Mouse (Mus musculus): Measurements from ENCODE around the gene Fhl3.
"Not testable (repeated sequence)": the region's sequence is repeated elsewhere in the genome, so short reads cannot be mapped to it uniquely, and the experiment has no call there.

Gene Fhl3

GRCm38 (mm10) chr4:124710776-124711291 lies 10.3 kb downstream of the Fhl3 start:
- no peak for DNase-seq

GRCm38 (mm10) chr4:124712618-124713017 lies 12.1 kb downstream of the Fhl3 start:
- DNase-seq = no peak

GRCm38 (mm10) chr4:124713850-124714249 lies 13.3 kb downstream of the Fhl3 start:
- DNase-seq = not testable (repeated sequence)

GRCm38 (mm10) chr4:124714545-124715481 lies 14.3 kb downstream of the Fhl3 start, which contains the start of gene Sf3a3:
TSS of gene Sf3a3 (plus strand) at chr4:124714776.
- peak; percentile 90 for DNase-seq

- no peak for DNase-seq
These were observed 18.6 kb downstream of the Fhl3 start for GRCm38 (mm10) chr4:124719101-124719500.

- DNase-seq = no peak
These were observed 25.6 kb downstream of the Fhl3 start for GRCm38 (mm10) chr4:124726121-124726520.

- DNase-seq = no peak
These were observed 36.5 kb downstream of the Fhl3 start for GRCm38 (mm10) chr4:124736952-124737351.

- DNase-seq = no peak
These were observed 37.0 kb downstream of the Fhl3 start for GRCm38 (mm10) chr4:124737486-124737885.

- DNase-seq = no peak
These were observed 37.5 kb downstream of the Fhl3 start for GRCm38 (mm10) chr4:124738013-124738412.

GRCm38 (mm10) chr4:124738783-124739182 lies 38.3 kb downstream of the Fhl3 start:
- DNase-seq = no peak

GRCm38 (mm10) chr4:124741376-124742343 lies 41.2 kb downstream of the Fhl3 start, which contains the start of gene Inpp5b:
TSS of gene Inpp5b (plus strand) at chr4:124741850.
- peak; percentile 75 for DNase-seq

GRCm38 (mm10) chr4:124742839-124743238 lies 42.3 kb downstream of the Fhl3 start:
- DNase-seq = no peak

GRCm38 (mm10) chr4:124746577-124746976 lies 46.1 kb downstream of the Fhl3 start:
- no peak for DNase-seq

GRCm38 (mm10) chr4:124747851-124748250 lies 47.4 kb downstream of the Fhl3 start:
- DNase-seq = no peak

- DNase-seq = peak; percentile 95
These were observed 51.1 kb downstream of the Fhl3 start for GRCm38 (mm10) chr4:124751300-124752250.

GRCm38 (mm10) chr4:124752281-124753199 lies 52.0 kb downstream of the Fhl3 start:
- no peak for DNase-seq

GRCm38 (mm10) chr4:124755526-124755925 lies 55.0 kb downstream of the Fhl3 start:
- no peak for DNase-seq
